8 mouse cellular contexts compared by ENCODE assay signal in the genomic region with DNA sequence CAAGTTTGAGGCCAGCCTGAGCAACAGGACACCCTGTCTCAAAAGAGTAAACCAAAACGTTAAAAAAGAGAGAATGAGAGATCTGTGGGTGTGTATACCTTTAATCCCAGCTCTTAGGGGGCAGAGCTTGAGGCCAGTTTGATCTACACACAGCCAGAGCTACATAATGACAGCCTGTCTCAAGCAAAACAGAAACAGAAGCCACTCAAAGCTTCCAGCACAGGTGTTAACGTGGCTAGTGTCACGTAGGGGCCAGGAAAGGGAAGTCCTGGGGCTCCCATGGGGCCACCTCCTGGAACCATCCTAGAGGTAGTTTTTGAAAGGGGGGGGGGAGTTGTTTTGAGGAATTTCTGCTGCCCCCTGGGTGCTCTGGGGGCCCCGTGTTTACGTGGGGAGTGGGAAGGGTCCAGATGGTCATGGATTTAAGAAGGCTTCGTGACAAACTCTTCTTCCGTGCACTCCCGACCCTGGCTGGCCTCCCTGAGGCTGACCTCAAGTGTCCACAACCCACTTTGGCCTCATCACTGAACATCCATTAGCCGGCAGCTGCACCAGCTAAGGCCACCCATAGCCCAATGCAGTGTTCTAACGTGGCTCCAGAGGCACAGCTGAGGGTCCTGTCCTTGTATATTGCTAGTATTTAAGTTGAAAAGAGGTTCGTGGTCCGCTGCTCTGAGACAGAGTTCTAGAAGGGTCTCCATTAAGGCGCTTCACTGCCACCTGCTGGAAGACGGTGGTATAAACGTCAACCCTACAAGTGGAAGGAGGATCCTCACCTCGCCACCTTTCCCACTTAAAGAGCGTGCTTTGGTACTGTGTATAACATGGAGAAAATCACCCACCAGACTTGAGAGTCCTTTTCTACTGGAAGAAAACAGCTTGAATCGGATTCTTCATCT. TPM values are rescaled to one million over a fixed set of nuclear protein-coding genes. Genes with fewer than 3 reads are reported as not detected.
A peak's percentile ranks its signal among the peaks of the same experiment; 100 is the strongest.
DNase-seq lines count a peak whose midpoint lies in the region; ATAC-seq lines count a peak whose summit lies in the region.

No protein-coding gene starts in this region.

- H3K27me3 ChIP-seq in hindbrain, embryonic 11.5 days (ENCODE audit: control insufficient read depth, insufficient read depth, low read length), result no peaks in the 10 kb centered on the region

- WGBS in hindbrain, embryonic 11.5 days, result 17% methylated on average over 18 of the region's 18 CpGs

- ATAC-seq in frontal cortex, adult (ENCODE audit: low TSS enrichment), result peak; percentile 32; the same call in 1 of the 2 replicates
- ATAC-seq in hindbrain, embryonic 11.5 days (ENCODE audit: low FRiP score), result no peak

- no peak overlapping the region for H3K4me3 ChIP-seq in hindbrain, embryonic 11.5 days (ENCODE audit: low read depth, low read length)

- no peaks in the 10 kb centered on the region for H3K36me3 ChIP-seq in hindbrain, embryonic 11.5 days (ENCODE audit: control insufficient read depth, insufficient read depth, low read length)

- no peaks in the 10 kb centered on the region; the same call in 1 of the 2 replicates for H3K4me1 ChIP-seq in hindbrain, embryonic 11.5 days (replicated peaks; ENCODE audit: control insufficient read depth, insufficient read depth, low read length)

- no peak overlapping the region for H3K9ac ChIP-seq in hindbrain, embryonic 11.5 days (ENCODE audit: low read depth, low read length)

- peak; percentile 64 for DNase-seq in Muller cell, postnatal 12 days (ENCODE audit: inconsistent ontology term)
- DNase-seq in cerebellum, adult 11 months, result peak; percentile 79
- DNase-seq in hindbrain, embryonic 11.5 days (ENCODE audit: low spot score), result peak; percentile 95
- DNase-seq in layer of hippocampus, postnatal 36 days, result peak; percentile 75 to 86
- DNase-seq in lung, postnatal 36 days, result peak; percentile 96
- peak; percentile 73 for DNase-seq in right cerebral cortex, postnatal 36 days (ENCODE audit: low spot score in 2 of 2)
- DNase-seq in urinary bladder, postnatal 36 days (ENCODE audit: low spot score in 2 of 2), result peak; percentile 83 to 87

- H3K9me3 ChIP-seq in hindbrain, embryonic 11.5 days (ENCODE audit: control insufficient read depth, low read length), result no peaks in the 10 kb centered on the region

- H3K27ac ChIP-seq in hindbrain, embryonic 11.5 days (ENCODE audit: low read depth, low read length), result no peak overlapping the region

- no peak overlapping the region for H3K4me2 ChIP-seq in hindbrain, embryonic 11.5 days (replicated peaks; ENCODE audit: low read depth, low read length)

RNA-seq across cellular contexts. Expression of a gene that starts 4.8 kb away (rescaled TPM):
- polyA plus RNA-seq in hindbrain, embryonic 11.5 days (2014; fragmentation: Nextera tagmentation; extraction: Ambion mirVana), result 18.7 and 22.5 TPM in 2 replicates
- 10 to 100 TPM; 25.2 to 27.9 TPM for total RNA-seq in layer of hippocampus, postnatal 36 days (2021)

RNA-seq across cellular contexts. Expression of a gene that starts 19.7 kb away (rescaled TPM):
- 445 and 475 TPM in 2 replicates for polyA plus RNA-seq in hindbrain, embryonic 11.5 days (2014; fragmentation: Nextera tagmentation; extraction: Ambion mirVana)
- 100 to 1,000 TPM; 342 TPM for total RNA-seq in layer of hippocampus, postnatal 36 days (2021)

RNA-seq across cellular contexts. Expression of a gene that starts 42.1 kb away (rescaled TPM):
- polyA plus RNA-seq in hindbrain, embryonic 11.5 days (2014; fragmentation: Nextera tagmentation; extraction: Ambion mirVana), result 3.7 and 5.1 TPM in 2 replicates
- total RNA-seq in layer of hippocampus, postnatal 36 days (2021), result 1 to 10 TPM; 1.7 to 3.7 TPM

RNA-seq across cellular contexts. Expression of a gene that starts 56.5 kb away (rescaled TPM):
- 2.9 and 4.1 TPM in 2 replicates for polyA plus RNA-seq in hindbrain, embryonic 11.5 days (2014; fragmentation: Nextera tagmentation; extraction: Ambion mirVana)
- not detected for total RNA-seq in layer of hippocampus, postnatal 36 days (2021)
